Mouse (Mus musculus) layer of hippocampus, adult 18-20 months (tissue): ENCODE measurements around the gene Sap30bp. TPM values are rescaled to one million over a fixed set of nuclear protein-coding genes. Genes with fewer than 3 reads are reported as not detected.
A peak's percentile ranks its signal among the peaks of the same experiment; 100 is the strongest.

Source experiments
- DNase-seq, 2 experiments: peaks; one replicate each; pipeline ENCODE4 v3.0.0; 2022; ENCODE audit warnings: low spot score in 2 of 2
- total RNA-seq, 2 experiments: library from RNA; stranded (reverse); gene quantifications; 2 replicates each; pipeline ENCODE4 v1.2.3; 2021

Sap30bp gene
- total RNA-seq, 2 experiments from 2014 or later, result 51.3 to 56.7 TPM

DNA sequence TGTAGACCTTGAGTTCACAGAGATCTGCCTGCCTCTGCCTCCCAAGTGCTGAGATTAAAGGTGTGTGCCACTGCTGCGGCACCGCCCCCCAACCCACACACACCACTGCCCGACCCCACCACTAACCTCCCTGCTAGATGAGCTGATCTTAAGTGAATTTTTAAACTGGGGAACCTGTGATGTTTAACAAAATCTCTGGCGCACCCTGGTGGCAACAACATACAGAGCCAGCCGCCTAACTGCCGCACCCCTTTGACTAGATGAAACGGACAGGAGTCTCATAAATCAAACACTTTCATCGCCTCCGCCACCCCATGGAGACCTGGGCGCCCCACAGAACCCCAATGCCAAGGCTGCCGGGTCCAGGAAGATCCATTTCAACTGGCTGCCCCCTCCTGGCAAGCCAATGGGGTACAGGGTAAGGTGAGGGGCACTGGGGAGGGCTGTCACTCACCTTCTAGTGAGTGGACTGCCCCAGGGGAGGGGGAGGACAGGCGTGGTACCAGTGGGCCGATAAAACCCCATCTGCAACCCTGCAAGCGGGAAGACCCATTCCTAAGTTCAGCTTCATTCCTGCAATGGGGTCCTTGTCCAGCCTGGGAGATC lies 66.6 kb downstream of the Sap30bp start:
- peak; percentile 48 to 83 for DNase-seq

DNA sequence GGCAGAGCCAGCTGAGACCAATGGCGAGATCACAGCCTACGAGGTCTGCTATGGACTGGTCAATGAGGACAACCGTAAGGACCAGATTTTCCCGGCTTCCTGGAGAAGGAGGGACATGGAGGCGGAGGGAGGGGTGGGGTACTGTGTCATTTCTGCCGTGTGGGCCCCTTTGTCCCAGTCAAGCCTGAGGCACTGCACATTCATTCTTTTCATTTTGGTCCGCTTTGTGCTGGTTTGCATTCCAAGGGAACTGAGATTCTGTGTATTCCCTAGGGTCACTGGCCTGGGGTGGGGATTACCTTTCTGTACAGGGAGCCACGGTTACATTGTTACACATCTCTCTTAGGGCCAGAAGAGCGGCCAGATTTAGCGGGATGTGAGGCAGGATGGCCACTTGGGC lies 67.5 kb downstream of the Sap30bp start:
- no peak for DNase-seq

DNA sequence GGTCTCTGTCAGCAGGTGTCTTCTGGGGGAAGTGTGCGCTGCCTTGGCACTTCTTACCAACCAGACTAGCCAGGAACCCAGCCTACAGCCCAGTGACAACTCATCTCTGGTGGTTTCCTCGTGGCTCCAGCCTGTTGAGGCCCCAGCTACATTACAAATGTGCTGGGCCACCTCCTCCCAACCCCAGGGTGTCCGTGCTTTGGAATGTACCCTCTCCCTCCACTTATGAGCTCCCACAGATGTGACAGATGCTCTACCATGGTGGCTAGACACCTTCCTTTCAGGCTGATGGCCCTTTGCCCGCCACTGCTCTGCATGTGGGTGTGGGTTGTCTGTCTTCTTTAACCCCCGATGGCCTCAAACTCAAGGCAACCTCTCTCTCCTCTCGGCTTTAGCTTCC lies 68.6 kb downstream of the Sap30bp start:
- DNase-seq, result no peak

DNA sequence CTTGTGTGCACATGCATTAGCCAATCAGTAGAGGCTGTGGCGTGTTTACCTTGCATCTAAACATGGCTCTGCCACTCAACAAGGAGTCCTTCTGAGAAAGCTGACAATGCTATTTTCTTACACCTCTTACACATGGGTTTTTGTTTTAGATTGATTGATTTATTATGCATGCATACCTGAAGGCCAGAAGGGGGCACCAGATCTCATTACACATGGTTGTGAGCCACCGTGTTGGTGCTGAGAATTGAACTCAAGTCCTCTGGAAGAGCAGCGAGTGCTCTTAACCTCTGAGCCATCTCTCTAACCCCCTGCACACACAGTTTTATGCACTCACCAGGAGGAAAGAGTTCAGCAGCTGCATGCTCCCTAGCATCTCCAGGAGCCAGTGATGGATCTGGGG lies 69.8 kb downstream of the Sap30bp start:
- no peak for DNase-seq

DNA sequence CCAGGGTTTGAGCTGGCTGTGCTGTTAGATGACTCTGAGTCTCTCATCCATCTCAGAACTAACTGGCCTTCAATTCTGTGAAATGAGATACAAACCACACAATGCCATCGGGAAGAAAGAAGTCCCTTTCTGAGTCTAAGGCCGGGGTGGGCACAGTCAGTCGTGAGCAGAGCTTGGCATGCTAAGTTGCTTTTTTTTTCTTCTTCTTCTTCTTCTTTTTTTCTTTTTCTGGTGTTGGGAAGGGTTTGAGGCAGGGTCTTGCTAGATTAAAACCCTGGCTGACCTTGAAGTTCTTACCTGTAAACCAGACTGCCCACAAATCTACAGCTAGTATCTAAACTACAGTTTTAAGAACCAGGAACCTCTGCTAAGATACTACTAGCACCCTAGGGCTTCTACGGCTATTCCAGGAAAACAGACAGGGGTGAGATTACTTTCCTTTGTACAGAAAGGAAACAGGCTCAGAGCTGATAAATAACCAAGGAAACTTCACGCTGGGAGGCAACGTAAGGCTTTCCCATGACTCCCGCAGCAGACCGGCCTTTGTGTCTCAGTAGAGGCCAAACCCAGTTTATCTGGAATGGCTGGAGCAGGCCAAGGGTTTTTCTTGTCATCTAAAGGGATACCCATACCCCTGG lies 71.2 kb downstream of the Sap30bp start:
- DNase-seq, result no peak

DNA sequence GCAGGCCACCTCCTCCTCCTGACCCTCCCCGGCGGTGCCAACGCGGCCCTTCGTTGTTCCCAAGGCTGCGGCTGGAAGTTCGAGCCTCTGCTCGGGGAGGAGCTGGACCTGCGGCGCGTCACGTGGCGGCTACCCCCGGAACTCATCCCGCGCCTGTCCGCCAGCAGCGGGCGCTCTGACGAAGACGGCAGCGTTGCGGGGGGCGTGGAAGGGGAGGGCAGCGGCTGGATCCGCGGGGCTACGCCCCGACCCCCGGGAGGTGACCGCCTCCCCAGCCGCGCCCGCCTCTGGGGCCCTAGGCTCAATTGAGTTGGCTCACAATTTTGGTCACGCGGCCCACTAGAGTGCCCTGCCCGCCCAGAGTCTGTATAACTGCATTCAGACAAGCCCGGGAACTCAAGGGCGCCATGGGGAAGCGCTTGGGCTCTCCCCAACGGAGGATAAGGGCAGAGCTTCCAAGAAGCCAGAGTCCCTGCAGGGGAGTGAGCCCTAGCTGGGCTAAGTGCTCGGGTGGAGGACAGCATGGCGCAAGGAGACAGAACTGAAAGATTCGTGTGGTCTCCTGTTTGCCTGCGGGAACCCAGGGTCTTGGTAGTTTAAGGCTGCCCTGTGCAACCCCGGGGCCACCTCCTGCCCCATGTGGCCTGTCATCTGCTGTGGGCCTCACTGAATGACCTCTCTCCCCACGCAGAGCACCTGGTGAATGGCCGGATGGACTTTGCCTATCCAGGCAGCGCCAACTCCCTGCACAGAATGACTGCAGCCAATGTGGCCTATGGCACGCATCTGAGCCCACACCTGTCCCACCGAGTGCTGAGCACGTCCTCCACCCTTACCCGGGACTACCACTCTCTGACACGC lies 72.0 kb downstream of the Sap30bp start:
- peak; percentile 48 to 57 for DNase-seq

DNA sequence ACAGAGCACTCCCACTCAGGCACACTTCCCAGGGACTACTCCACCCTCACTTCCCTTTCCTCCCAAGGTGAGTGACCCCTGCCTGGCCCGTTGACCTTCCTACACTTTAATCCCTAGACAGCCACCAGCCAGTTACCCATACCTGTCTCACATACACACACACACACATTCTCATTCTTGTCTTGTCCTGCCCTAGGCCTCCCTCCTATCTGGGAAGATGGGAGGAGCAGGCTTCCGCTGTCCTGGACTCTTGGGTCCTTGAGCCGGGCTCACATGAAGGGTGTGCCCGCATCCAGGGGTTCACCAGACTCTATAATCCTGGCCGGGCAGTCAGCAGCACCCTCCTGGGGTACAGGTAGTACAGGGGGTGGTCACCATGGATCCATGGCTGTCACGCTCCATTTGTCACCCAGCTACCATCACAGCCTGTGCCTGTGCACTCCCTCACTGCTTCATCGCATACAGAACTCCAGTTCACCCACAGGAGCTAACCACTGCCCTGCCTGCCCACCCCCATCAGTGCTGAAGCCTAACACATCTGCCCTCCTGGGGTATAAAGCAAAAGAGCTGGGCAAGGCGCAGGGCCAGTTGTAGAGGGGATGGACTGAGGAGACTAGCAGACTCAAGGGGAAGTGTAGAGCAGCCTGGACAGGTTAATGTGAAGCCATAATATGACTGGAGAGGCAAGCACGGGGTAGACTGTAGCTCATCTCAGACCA lies 72.8 kb downstream of the Sap30bp start:
- no peak for DNase-seq

DNA sequence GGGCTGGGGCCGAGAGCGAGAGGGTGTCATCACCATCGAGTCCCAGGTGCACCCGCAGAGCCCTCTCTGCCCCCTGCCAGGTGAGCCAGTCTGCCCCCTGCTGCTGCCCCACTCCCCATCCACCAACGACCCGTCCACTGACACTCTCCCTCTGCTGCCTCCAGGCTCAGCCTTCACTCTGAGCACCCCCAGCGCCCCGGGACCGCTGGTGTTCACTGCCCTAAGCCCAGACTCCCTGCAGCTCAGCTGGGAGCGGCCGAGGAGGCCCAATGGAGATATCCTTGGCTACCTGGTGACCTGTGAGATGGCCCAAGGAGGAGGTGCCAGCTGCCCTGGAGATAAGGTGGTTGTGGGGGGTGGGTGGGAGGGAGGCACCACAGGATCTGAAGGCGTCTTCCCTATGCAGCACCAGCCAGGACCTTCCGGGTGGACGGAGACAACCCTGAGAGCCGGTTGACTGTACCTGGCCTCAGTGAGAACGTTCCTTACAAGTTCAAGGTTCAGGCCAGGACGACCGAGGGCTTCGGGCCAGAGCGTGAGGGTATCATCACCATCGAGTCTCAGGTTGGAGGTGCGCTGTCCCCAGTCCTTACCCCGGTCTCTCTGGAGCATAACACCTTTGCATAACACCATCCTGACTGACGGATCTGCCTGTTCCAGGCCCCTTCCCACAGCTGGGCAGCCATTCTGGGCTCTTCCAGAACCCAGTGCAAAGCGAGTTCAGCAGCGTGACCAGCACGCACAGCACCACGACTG lies 74.2 kb downstream of the Sap30bp start:
- DNase-seq, result no peak

DNA sequence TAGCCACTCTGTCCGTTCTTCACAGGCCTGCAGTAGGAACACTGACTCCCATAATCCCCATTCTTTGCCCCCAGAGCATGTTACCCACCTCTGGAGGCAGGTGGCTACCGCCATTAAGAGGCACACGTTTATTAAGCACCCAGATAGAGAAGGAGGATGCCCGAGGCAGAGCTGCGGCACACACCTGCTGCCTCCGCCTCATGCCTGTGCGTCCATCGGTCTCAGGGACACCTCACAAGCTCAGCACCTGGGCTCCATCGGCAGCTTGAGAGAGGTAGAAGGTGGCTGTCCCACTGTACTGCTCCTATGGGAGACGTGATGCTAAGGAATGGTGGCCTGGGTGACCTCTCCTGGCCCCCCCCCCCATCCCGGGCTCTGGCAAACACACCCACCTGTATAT lies 75.3 kb downstream of the Sap30bp start:
- no peak for DNase-seq

DNA sequence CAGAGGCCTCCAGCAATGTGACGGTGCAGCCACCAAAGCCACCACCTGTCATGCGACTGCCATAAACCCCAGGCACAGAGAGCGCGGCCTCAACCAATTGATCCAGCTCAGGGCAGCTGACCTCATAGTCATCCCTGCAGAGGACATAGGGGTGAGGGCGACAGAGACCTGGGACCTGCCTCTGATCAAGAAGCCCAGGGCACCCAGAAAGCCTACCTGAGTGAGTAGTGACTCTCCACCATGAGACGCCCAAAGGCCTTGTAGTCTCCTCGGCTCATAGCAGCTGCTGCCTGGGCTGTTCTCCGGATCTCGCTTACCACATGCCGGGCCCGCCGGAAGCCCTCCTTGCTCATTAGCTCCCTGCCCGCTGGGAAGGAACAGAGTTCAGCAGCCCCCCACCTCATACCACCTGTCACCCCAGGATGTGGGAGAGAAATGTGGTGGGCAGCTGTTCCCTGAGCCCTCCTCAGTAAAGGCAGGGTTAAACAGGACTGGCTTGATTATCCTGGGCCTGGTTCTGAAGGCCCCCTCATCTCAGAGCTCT lies 75.8 kb downstream of the Sap30bp start:
- DNase-seq, result no peak

DNA sequence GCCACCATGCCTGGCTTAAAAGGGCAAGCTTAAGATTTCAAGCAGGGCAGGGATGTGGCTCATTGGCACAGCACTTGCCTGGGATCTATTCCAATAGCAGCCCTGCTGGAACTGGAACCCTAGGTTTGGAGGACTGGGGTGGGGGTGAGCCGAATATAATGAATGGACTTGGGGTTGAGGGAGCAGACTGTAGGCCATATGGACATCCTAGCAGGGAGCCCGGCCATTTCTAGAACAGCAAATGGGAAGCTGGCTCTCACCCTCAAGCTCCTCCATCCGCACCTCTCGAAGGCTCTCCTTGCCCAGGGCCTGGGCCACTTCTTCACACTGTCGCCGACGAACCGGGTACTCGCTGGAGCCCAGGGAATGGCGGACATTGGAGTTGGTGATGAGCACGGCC lies 76.6 kb downstream of the Sap30bp start:
- DNase-seq, result no peak

DNA sequence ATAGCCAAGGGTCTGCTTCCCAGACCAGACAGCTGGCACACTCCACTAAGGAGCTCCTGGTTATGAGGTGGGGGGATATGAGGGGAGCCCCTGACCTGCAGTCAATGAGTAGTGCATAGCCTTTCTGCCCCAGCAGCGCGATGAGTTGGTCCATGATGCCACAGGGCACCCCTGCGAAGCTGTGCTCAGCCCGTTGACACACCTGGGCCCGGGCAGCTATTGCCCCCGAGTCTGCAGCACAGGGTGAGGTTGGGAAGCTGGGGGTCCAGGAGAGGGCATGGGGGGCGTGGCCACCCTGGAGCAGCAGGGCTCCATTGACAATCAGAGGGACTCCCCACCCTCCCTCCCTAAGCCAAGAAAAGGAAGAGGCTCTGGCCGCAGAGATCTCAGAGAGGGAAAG lies 77.1 kb downstream of the Sap30bp start:
- DNase-seq, result no peak

DNA sequence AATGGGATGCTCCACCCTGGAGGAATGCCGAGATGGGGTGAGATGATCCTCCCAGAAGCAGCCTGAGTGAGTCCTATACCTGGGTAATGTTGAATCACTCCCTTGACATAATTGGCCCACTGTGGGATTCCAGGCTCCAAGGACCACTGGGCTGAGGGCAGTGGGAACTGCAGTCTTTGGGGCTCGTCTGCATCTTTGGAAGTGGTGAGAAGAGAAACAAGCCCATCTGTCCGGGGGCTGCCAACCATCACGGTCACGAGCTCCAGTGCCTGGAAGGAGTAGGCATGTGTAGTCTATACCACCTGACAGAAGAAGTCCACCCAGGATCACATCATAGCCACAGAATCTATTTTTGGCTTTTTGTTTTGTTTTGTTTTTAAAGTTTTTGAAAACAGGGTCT lies 77.9 kb downstream of the Sap30bp start:
- no peak for DNase-seq

DNA sequence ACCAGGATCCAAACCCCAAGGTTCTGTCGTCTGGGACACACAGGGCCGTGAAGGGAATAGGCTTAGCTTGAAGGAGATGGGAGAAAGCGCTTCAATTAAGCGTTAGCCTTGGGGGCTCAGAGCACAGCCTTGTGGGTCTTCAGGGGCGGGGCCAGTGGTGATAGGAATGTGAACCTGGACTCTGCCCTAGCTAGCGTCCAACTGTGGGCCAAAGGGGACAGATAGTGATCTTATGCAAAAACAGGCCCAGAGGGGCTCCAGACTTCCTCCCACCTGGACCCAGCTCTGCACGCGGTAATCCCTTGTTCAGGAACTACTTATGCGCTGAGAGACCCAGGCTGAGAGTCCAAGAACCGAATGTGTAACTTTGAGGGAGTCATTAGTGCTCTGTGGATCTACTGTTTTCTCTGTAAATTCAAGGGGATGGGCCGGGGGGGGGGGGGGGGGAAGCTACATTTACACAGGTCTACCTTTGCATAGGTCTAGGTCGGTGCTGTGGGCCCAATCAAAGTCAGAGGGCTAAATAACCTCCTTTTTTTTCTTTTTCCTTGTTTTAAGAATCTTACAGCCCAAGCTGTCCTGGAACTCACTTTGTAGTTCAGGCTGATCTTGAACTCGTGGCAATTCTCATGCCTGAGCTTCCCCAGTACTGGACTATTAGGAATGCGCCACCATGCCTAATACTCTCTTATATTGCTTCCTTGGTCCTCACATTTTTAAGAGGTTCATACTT lies 78.6 kb downstream of the Sap30bp start:
- DNase-seq, result no peak

DNA sequence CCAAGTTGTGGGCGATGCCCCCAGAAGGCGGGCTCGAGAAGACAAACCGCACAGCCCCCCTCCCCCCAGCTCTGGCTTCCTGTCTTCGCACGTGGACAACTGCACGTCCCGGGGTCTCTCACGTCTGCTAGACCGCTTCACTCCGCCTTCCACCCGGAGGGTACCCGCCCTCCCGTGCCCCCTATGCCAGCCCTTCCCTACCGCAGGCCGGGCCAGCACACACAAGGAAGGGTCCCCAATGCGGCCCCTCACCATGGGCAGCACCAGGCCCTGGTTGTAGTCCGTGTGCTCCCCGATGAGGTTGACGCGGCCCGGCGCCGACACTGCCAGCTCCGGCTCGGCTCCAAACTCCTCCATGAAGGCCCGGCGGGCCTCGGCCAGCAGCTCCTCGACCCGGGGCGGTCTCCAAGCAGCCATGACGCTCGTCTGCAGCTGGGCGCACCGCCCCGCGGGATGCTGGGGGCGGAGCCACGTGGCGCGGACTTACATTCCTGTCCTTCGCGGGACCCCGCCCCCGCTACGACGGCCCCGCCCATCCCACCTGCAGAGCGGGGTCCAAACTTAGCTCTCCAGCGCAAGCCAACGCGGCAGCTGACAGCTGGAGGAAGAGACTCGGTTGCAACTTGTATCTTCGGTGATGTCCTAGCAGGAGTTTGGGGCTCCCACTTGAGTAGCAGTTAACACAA lies 79.3 kb downstream of the Sap30bp start, which contains the start of gene Galk1:
Gene Galk1 (minus strand): TSS at position 458 of the 686 bp plus-strand sequence.
- DNase-seq, result peak; percentile 77 to 80

DNA sequence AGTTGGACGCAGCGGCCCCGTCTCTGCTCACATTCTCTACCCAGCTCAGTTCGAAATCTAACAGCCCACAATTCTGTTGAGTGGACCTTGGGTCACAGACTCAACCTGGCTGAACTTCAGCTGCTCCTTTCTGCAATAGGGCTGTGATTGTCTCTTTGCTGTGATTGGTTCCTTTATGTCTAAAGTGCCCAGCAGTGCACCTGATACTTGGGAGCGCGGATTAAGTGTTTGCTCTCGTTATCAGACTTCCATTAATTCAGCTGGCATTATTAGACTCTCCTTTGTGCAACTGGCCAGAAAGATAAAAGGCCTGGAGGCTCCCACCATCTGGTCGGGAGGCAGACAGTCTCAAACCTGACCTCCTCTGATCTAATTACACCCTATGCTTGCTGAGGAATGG lies 81.7 kb downstream of the Sap30bp start:
- DNase-seq, result no peak
